Mouse (Mus musculus) gastrocnemius, postnatal 10 days (tissue): ENCODE results near the gene Sema3b. TPM values are rescaled to one million over a fixed set of nuclear protein-coding genes. Genes with fewer than 3 reads are reported as not detected.
"Not testable (repeated sequence)": the region's sequence is repeated elsewhere in the genome, so short reads cannot be mapped to it uniquely, and the experiment has no call there.

Source experiments
- DNase-seq: peaks from one replicate; pipeline ENCODE4 v3.0.0; 2021; ENCODE audit warnings: mixed read lengths
- total RNA-seq, 2 experiments: library from RNA; stranded (reverse); gene quantifications; 2 replicates each; pipeline ENCODE4 v1.2.3; 2021

Sema3b gene
- total RNA-seq, 2 experiments from 2014 or later = 41.8 to 51.3 TPM

DNA sequence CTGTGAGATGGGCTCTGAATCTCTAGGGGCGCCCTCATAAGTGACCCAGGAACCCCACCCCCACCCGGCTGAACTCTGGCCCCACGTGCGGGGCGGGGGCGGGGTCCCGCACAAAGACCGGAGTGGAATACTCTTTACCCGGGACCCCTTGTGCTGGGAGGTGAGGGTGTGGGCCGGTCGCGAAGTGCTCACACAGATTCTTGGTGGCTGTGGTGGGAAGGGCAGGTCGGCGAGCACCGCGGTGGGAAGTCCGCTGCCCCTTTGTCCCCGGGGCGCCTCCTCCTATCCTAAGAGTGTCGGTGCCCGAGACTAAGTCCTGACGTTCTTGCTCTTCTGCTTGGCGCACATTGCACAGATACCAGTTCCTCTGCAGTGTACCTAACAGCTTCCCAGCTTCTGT lies 39.8 kb downstream of the Sema3b start:
- peak; percentile 37 for DNase-seq

GRCm38 (mm10) chr9:107568331-107569261 lies 40.4 kb downstream of the Sema3b start:
- DNase-seq = peak; percentile 80

DNA sequence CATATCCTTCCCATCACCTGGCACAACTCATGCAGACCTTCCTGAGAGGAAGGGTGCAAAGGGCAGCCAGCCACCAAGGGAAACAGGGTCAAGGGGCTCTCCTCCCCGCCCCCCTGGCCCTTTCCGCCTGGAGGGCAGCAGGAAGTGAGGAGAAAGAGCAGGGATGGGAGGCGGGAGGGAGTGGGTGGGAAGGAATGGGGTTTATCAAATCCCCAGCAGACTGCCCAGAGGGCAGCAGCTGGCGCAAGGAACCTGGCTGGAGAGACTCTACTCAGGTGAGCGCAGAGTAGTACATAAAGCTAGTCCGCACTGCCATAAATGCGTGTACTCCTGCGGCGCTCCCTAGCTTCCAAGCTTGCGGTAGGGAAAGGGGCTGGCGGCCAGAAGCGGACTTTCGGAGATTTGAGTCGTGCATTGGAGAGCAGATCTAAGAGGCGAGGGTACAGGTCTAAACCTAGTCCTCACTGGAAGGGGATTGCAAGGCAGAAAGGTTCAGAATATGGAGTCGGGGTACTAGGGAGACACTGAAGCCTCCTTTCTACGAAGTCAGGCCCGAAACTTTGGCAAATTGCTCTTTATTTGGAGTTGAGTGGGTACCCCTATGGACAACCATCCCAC lies 41.2 kb downstream of the Sema3b start, which contains the start of gene Hyal2:
TSS of gene Hyal2 (plus strand) at position 244 of the 618 bp plus-strand sequence.
- DNase-seq = no peak

DNA sequence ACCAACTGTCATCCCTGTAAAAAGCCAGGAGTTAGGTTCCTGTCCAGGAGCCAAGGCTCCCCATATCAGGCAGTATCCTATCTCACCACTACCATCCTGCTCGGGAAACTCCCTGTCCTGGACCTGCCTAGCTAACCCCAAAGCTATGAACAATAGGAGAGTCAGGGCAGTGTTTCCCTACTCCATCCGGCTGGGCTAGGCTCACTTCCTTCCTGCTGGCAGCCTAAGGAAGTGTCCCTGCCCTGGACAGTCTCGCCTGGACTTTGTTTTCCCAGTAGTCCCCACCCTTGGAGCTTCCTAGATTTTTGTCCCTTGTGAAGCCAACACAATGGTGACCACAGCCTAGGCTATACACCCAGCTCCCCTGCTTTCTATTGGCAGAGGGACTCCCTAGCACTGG lies 42.2 kb downstream of the Sema3b start:
- DNase-seq = no peak

DNA sequence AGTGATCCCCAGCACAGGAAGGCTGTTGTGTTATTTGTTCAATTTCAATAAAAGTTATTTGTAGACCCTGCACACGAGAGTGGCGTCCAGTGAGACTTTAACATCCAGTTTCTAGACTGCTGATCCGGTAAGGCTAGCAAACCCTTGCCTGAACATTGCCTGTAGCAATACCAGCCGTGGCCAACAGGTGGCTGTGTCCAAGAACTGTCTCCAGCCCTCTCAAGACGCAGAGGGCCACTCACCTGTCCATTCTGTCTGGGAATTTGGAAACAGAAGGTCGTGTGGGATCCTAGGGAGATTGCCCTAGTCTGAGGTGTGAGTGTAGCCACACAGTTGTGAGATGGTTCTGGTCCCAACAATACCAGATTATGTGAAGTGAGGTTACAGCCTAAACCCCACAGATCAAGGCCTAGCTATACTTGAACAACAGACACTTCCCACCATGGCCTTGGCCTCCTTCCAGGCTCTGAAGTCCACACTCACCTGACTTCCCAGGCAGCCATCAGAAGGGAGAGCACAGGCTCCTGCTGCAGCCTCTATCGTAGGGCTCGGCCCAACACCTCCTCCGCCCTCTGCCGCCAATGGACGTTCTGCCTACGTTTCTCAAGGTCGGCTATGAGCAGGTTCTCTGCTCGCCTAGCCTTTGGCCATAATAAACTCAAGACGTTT lies 42.9 kb downstream of the Sema3b start:
- DNase-seq = peak; percentile 86

DNA sequence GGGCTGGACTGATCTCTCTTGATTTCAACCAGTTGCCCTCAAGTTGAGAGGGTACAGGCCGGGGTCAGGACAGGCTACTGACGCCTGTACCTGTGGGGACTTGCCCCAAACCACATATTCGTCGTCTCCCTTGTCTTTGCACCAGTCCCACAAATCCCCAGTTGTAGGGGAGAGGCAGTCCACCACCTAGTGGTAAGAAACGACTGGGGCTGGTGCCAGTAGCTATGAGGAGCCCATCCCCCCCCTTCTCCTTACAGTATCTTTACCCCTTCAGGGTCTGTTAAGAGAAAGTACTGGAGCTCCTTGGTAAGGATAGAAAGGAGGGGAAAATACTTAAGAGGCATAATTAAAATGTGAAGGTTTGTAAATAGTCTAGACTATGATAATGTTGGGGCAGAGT lies 43.5 kb downstream of the Sema3b start:
- not testable (repeated sequence) for DNase-seq

DNA sequence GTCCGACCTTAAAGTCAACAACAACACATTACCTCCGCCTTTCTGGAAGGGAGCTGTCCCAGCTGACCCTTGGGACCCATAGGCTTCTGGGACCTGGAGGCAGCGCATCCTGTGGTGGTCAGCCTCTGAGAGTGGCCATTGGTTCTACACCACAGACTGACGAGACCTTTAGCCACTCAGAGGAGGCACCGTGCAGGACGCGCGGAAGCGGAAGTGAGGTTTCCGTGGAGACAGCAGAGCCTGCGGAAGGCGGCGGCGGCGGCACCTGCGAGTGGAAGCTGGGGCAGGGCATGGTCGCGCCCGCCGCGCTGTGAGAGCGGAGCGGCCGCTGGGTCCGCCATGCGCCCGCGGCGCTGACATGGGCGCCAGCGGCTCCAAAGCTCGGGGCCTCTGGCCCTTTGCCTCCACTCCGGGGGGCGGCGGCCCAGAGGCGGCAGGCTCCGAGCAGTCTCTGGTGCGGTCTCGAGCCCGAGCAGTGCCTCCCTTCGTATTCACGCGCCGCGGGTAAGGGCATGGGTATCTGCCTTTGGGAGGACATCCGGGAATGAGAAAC lies 45.9 kb downstream of the Sema3b start, which contains the start of gene Tusc2:
TSS of gene Tusc2 (plus strand) at position 227 of the 553 bp plus-strand sequence.
- peak; percentile 87 for DNase-seq

DNA sequence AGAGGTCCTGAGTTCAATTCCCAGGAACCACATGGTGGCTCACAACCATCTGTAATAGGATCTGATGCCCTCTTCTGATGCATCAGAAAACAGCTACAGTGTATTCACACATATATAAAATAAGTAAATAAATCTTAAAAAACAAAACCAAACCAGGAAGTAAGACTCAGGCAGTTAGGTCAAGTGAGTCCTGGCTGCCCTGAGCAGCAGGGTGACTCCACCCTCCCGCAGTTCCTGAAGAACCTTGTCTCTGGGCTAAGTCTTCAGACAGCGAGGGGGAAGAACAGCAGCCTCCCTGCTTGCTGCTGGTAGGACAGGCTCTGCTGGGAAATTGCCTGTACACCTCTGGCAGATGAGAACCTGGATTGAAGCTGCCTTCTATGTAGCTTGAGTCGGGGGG lies 52.7 kb downstream of the Sema3b start:
- DNase-seq = no peak

DNA sequence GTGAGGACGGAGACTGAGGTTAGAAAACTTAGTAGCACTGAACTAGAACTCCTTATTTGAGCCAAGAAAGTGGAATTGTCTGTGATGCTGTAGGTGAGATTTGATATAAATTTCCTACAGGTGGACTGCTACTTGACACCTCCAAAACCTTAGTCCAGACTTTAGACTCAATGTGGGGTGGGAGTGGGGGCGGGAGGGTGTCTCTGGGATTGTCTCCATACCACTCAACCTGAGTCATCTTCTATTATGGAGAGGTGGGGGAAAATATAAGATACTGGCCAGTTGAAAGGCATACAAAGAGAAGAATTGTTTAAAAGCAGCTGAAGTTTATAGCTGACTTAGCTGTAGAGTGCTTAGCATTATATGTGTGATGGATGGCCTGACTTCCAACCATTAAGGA lies 53.3 kb downstream of the Sema3b start:
- no peak for DNase-seq

- peak; percentile 48 for DNase-seq
Observed at GRCm38 (mm10) chr9:107555031-107555457, 54.0 kb downstream of the Sema3b start.

DNA sequence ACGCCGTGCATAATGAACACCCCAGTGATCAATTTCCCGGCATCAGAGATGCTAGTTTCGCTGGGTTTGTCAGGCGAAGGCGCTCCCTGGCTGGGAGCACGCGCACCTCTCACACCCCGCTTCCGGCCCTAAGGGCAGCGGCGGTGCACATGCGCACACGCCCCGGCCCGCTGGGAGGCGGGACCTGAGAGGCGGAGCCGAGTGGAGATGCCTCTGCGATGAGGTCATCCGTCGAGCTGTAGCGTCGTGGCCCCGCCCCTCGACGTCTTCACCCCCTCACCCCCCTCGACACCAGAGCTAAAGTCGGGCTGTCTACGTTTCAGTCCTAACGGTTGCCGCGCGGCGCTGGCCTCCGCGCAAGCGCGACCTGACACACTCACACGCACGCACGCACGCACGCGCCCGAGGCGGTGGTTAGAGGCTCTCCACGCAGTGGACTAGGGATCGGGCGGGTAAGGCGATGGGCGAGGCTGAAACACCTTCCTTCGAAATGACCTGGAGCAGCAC lies 54.7 kb downstream of the Sema3b start:
- peak; percentile 93 for DNase-seq

DNA sequence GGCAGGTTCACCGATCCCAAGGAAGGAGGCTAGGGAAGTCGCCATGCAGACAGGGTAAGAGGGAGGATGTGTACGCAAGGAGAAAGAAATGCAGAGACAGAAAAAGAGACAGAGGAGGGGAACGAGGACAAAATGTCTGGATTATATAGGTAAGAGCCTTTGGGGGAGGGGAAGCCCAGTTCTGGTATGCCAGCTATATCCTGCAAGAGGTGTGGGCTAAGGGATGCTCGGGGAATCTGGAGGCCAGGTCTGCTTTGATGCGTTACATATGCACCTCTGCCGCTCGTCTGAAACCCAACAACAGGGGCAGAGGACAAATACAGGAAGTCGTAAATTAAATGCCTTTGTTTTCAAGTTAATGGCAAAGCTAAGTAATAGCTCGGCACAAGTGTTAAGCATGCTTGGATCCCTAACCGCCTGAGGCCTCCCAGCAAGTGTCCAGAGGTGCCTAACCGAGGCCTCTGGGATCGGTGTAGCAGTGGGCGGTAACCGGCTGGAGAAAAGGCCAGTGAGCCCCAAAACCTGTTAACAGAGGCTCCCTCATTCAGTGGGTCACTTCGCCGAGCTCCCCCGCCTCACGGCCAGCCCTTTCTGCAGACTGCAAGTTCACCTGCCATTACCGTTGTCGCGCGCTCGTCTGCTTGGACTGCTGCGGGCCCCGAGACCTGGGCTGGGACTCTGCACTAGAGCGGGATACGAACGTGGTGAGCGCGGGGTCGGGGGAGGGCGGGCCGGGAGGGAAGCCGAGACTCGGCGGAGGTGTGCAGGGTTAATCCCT lies 55.3 kb downstream of the Sema3b start:
- DNase-seq = peak; percentile 38

- DNase-seq = no peak
Observed at GRCm38 (mm10) chr9:107552690-107553393, 56.2 kb downstream of the Sema3b start.

GRCm38 (mm10) chr9:107551890-107552355 lies 57.1 kb downstream of the Sema3b start:
- DNase-seq = no peak

- peak; percentile 69 for DNase-seq
Observed at GRCm38 (mm10) chr9:107551117-107551889, 57.7 kb downstream of the Sema3b start, which contains the start of gene Rassf1. Rassf1 (plus strand) TSS chr9:107551555.

- no peak for DNase-seq
Observed at GRCm38 (mm10) chr9:107550491-107551116, 58.4 kb downstream of the Sema3b start.

GRCm38 (mm10) chr9:107549297-107550074 lies 59.5 kb downstream of the Sema3b start:
- no peak for DNase-seq

DNA sequence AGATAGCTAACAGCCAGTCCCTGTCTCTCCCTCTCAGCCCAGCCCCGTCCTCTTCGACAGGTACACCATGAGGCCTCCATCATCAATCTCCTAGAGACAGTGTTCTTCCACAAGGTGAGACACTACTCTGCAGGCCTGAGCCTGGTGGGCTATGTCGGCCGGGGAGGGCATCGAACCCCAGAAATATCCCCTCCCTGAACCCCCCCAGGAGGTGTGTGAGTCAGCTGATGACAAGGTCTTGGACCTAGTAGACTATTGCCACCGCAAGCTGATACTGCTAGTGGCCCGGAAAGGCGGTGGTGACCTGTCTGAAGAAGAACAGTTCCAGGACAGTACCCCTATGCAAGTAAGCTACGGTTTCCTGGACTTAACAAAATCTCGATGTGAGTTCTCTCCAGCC lies 60.2 kb downstream of the Sema3b start:
- DNase-seq = no peak
